Mouse (Mus musculus) lung, adult 2 months (tissue): ENCODE measurements around the gene Prkcg.
"Not testable (repeated sequence)": the region's sequence is repeated elsewhere in the genome, so short reads cannot be mapped to it uniquely, and the experiment has no call there.

ENCODE experiments used
- CTCF ChIP-seq: fragments of 200-500 bp; IDR thresholded peaks from 2 replicates; pipeline ENCODE4 v1.5.1; 2011; ENCODE audit warnings: mild to moderate bottlenecking, low read length, control low read depth; ENCODE audit not compliant: insufficient read depth
- POLR2A ChIP-seq: fragments of 200-500 bp; IDR thresholded peaks from 2 replicates; pipeline ENCODE4 v1.6.1; 2011; ENCODE audit warnings: low read depth, mild to moderate bottlenecking, control low read depth, low read length, borderline replicate concordance; ENCODE audit errors: extremely low read depth

DNA sequence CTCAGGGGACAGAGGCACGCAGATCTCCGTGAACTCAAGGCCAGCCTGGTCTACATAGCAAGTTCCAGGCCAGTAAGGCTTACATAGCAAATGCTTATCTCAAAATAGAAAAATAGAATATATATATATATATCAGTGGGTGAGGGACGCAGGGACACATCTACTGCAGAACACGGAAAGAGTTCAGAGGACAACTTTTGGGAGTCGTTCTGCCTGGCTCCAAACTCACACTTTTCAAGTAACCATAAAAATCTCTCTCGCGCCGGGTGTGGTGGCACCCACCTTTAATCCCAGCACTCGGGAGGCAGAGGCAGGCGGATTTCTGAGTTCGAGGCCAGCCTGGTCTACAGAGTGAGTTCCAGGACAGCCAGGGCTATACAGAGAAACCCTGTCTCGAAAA is 3.3 kb downstream of the Prkcg start:
- TF ChIP-seq POLR2A, CTCF: not testable (repeated sequence)
